Mouse (Mus musculus): ENCODE measurements around the gene Wee2. TPM values are rescaled to one million over a fixed set of nuclear protein-coding genes. Genes with fewer than 3 reads are reported as not detected.
A peak's percentile ranks its signal among the peaks of the same experiment; 100 is the strongest.

Wee2 gene
- polyA plus RNA-seq (2015; fragmentation: Nextera tagmentation; extraction: Ambion mirVana), result 0.20 and 0.21 TPM in 2 replicates

DNA sequence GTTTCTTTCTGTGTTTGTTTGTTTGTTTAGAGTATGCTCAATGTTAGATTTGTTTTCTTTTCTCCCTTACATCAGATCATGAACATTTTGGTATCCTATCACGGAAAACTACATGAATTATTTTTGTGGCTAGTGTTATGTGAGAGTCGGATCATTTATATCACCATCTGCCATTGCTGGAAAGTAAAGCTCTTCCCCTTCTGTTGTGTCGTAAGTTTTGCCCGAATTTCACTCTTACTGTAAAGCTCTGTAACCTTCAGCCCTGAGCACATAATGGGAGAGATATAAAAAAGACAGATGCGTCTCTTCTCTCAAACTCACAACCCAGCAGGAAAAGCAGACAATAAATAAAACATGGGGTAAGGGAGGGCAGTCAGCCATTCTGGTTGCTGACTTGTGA lies at the start of gene Wee2:
Gene Wee2, plus strand, starts transcription at position 153 of the 400 bp plus-strand sequence.
- Histone ChIP-seq H3K27ac (no peak within 1 kb of the TSS), H3K9ac (no peak within 1 kb of the TSS), H3K27me3 (replicated peaks) (no peaks in the 10 kb centered on the region), H3K9me3 (no peaks in the 10 kb centered on the region), H3K4me3 (no peak within 1 kb of the TSS), H3K4me1 (peaks cover 11% of the 10 kb centered on the region), H3K4me2 (peak within 1 kb of the TSS; percentile 22; the same call in 1 of the 2 replicates), H3K36me3 (replicated peaks) (no peaks in the 10 kb centered on the region)
- no peak for ATAC-seq (replicated peaks)
- WGBS, result 73% methylated on average over 5 of the region's 5 CpGs

DNA sequence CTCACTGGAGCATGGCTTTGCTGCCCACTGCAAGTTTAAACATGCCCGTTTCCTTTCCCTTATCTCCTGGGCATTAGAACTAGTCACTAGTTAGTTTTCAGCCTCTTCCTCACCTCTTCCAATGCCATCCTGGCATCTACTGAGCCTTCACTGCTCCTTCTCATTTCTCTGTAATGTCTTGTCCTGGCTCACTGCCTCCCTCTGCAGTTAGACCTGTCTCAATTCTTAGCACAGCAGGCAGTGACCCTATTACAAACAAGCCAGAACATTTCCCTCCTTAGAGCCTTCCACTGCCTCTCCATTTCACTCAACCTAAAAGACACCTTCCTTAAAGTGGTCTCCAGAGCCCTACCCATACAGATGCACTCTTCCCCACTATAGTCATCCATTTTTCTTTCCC lies 47.9 kb upstream of the Wee2 start:
- peaks cover 3% of the 10 kb centered on the region; the same call in 1 of the 2 replicates for H3K4me1 ChIP-seq
- ATAC-seq (replicated peaks), result no peak
- WGBS, result 86% methylated on average over 1 of the region's 1 CpGs

GRCm38 (mm10) chr6:40393213-40393612 lies 45.7 kb upstream of the Wee2 start:
- 0% methylated on average over 3 of the region's 3 CpGs for WGBS
- peak overlapping the region; percentile 36; the same call in 1 of the 2 replicates for H3K27ac ChIP-seq
- no peak overlapping the region for H3K9ac ChIP-seq
- no peaks in the 10 kb centered on the region for H3K9me3 ChIP-seq
- peak; percentile 98 for ATAC-seq (replicated peaks)
- H3K36me3 ChIP-seq (replicated peaks), result 0 out of 2 replicates have a peak, but pooled peaks cover 7% of the 10 kb centered on the region
- no peak overlapping the region for H3K4me2 ChIP-seq
- peaks cover 3% of the 10 kb centered on the region; the same call in 1 of the 2 replicates for H3K4me1 ChIP-seq
- H3K27me3 ChIP-seq (replicated peaks), result no peaks in the 10 kb centered on the region
- no peak overlapping the region for H3K4me3 ChIP-seq

More for the DNA sequence above, 47.9 kb upstream of the Wee2 start:
- no peak overlapping the region for H3K4me2 ChIP-seq
- no peak overlapping the region for H3K9ac ChIP-seq
- no peak overlapping the region for H3K27ac ChIP-seq
- 0 out of 2 replicates have a peak, but pooled peaks cover 3% of the 10 kb centered on the region for H3K36me3 ChIP-seq (replicated peaks)
- no peaks in the 10 kb centered on the region for H3K9me3 ChIP-seq
- H3K4me3 ChIP-seq, result no peak overlapping the region
- H3K27me3 ChIP-seq (replicated peaks), result no peaks in the 10 kb centered on the region

DNA sequence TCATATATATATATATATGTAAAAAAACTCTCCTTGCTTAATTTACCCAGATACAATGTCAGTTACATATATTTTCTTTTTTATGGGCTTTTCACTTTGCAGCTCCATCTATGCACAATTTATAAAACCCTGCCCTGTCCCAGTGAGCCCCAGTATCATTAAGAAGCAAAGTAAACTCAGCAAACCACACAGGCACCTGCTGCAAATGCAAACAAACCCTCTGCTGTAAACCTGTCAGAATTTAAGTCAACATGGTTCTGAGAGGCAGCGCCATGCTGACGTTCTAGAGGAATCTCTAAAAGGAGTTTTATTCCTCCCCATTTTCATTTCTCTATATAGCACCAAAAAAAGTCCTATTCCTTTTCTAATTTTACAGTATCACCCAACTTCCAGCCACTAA lies 36.9 kb upstream of the Wee2 start:
- H3K4me2 ChIP-seq, result no peak overlapping the region
- 89% methylated on average over 2 of the region's 2 CpGs for WGBS
- no peaks in the 10 kb centered on the region for H3K4me1 ChIP-seq
- H3K4me3 ChIP-seq, result no peak overlapping the region
- H3K9ac ChIP-seq, result no peak overlapping the region
- peaks cover 28% of the 10 kb centered on the region for H3K36me3 ChIP-seq (replicated peaks)
- ATAC-seq (replicated peaks), result no peak
- no peaks in the 10 kb centered on the region for H3K9me3 ChIP-seq
- H3K27ac ChIP-seq, result no peak overlapping the region
- H3K27me3 ChIP-seq (replicated peaks), result no peaks in the 10 kb centered on the region

GRCm38 (mm10) chr6:40403640-40404285 lies 35.1 kb upstream of the Wee2 start:
- Histone ChIP-seq H3K27me3 (replicated peaks) (no peaks in the 10 kb centered on the region), H3K27ac (no peak overlapping the region), H3K36me3 (replicated peaks) (peaks cover 30% of the 10 kb centered on the region), H3K9ac (no peak overlapping the region), H3K4me1 (no peaks in the 10 kb centered on the region), H3K4me2 (no peak overlapping the region), H3K9me3 (no peaks in the 10 kb centered on the region), H3K4me3 (no peak overlapping the region)
- no peak for ATAC-seq (replicated peaks)
- 91% methylated on average over 4 of the region's 4 CpGs for WGBS

DNA sequence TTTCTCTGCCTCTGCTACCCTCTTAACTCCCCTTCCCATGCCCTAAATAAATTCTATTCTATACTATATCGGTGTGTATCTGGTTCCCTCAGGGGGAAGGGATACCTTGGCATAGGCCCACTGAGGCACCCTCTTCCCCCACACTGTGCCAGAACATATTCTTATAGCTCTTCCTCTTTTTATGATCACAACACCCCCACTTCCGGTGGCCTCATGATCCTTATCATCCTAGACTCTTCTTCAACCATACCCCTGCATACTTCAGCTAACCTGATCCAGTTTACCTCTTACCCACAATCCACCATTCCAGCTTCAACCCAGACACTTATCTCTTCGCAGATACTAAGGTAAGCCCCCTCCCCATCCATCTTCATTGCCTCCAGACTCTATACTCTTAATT lies 27.8 kb upstream of the Wee2 start:
- Histone ChIP-seq H3K36me3 (replicated peaks) (peaks cover 19% of the 10 kb centered on the region; the same call in 1 of the 2 replicates), H3K27me3 (replicated peaks) (no peaks in the 10 kb centered on the region), H3K4me1 (no peaks in the 10 kb centered on the region), H3K4me2 (no peak overlapping the region), H3K9ac (no peak overlapping the region), H3K27ac (no peak overlapping the region), H3K4me3 (no peak overlapping the region), H3K9me3 (no peaks in the 10 kb centered on the region)
- ATAC-seq (replicated peaks), result no peak
- 96% methylated on average over 3 of the region's 3 CpGs for WGBS

DNA sequence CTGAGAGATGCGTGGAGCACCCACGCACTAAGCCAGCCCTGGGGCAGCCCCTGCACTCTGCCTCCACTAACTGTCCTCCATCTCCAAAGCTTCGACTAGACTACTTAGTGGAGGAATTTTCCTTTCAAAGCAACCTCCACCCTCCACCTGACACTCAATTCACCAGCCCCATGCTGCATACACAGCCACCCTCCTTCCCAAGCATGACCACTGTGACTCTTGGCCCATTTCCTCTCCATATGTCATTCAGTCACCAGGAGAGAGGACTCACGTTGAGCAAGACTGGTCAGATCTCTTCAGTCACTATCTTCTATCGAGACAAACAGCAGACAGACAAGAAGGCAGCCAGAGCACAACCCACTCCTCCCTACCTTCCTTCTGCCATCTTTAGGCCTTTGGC lies 25.8 kb upstream of the Wee2 start:
- no peak for ATAC-seq (replicated peaks)
- H3K27ac ChIP-seq, result no peak overlapping the region
- H3K9ac ChIP-seq, result no peak overlapping the region
- no peaks in the 10 kb centered on the region for H3K4me1 ChIP-seq
- H3K9me3 ChIP-seq, result no peaks in the 10 kb centered on the region
- no peak overlapping the region for H3K4me2 ChIP-seq
- 0 out of 2 replicates have a peak, but pooled peaks cover 8% of the 10 kb centered on the region for H3K36me3 ChIP-seq (replicated peaks)
- no peak overlapping the region for H3K4me3 ChIP-seq
- no peaks in the 10 kb centered on the region for H3K27me3 ChIP-seq (replicated peaks)
- 92% methylated on average over 5 of the region's 5 CpGs for WGBS

- ATAC-seq (replicated peaks), result no peak
- Histone ChIP-seq H3K9me3 (no peaks in the 10 kb centered on the region), H3K27me3 (replicated peaks) (no peaks in the 10 kb centered on the region), H3K9ac (no peak overlapping the region), H3K4me3 (no peak overlapping the region), H3K36me3 (replicated peaks) (0 out of 2 replicates have a peak, but pooled peaks cover 6% of the 10 kb centered on the region), H3K27ac (no peak overlapping the region), H3K4me2 (no peak overlapping the region), H3K4me1 (no peaks in the 10 kb centered on the region)
- 94% methylated on average over 3 of the region's 3 CpGs for WGBS
These were observed 25.3 kb upstream of the Wee2 start for GRCm38 (mm10) chr6:40413565-40413964.

DNA sequence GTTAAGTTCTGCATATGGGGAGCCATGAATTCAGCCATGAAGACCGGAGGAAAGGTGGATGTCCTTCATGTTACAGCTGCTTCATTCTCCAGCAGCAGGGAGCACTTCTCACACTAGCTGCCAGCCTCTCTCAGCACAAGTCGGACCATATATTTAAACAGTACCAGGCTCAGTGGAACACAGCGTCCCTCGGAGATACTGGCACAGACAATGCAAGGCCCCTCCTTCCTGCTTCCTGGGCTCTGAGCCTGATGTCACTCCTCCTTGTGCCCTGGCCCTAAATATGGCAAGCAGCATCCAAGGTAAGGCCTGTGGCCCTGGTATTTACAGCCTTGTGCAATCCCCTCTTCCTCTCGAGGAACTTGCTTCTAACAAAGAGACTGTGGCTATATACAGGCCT lies 23.1 kb upstream of the Wee2 start:
- H3K9ac ChIP-seq, result no peak overlapping the region
- no peak overlapping the region for H3K4me3 ChIP-seq
- H3K4me1 ChIP-seq, result no peaks in the 10 kb centered on the region
- H3K9me3 ChIP-seq, result no peaks in the 10 kb centered on the region
- no peak overlapping the region for H3K4me2 ChIP-seq
- 81% methylated on average over 5 of the region's 5 CpGs for WGBS
- H3K27ac ChIP-seq, result no peak overlapping the region
- H3K36me3 ChIP-seq (replicated peaks), result no peaks in the 10 kb centered on the region
- no peaks in the 10 kb centered on the region for H3K27me3 ChIP-seq (replicated peaks)
- ATAC-seq (replicated peaks), result no peak

GRCm38 (mm10) chr6:40418386-40418785 lies 20.5 kb upstream of the Wee2 start:
- no peaks in the 10 kb centered on the region for H3K4me1 ChIP-seq
- no peak overlapping the region for H3K4me3 ChIP-seq
- no peak overlapping the region for H3K27ac ChIP-seq
- no peaks in the 10 kb centered on the region for H3K27me3 ChIP-seq (replicated peaks)
- H3K4me2 ChIP-seq, result no peak overlapping the region
- 88% methylated on average over 4 of the region's 4 CpGs for WGBS
- H3K9me3 ChIP-seq, result no peaks in the 10 kb centered on the region
- H3K9ac ChIP-seq, result no peak overlapping the region
- no peaks in the 10 kb centered on the region for H3K36me3 ChIP-seq (replicated peaks)
- ATAC-seq (replicated peaks), result no peak

DNA sequence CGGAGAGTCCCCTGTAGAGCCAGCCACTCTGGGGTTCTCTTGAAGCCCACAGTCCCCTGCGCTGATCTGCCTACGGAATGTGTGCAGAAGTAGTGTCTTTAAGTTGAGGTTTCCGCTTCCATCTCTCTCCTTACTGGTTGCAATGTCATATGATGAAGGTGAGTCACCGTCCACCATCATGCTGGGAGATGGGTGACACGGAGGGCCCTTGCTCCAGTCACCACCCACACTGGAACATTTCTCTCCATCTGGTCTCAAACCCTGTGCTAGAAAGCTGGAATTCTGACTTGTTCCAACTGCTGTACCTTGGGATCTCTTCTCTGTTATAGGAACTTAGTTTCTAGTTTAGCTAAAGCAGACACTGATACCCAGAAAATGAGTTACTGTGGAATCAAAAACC lies 17.8 kb upstream of the Wee2 start:
- H3K4me2 ChIP-seq, result no peak overlapping the region
- ATAC-seq (replicated peaks), result no peak
- H3K27ac ChIP-seq, result no peak overlapping the region
- H3K9me3 ChIP-seq, result no peaks in the 10 kb centered on the region
- no peak overlapping the region for H3K9ac ChIP-seq
- H3K4me3 ChIP-seq, result no peak overlapping the region
- no peaks in the 10 kb centered on the region for H3K27me3 ChIP-seq (replicated peaks)
- WGBS, result 97% methylated on average over 6 of the region's 6 CpGs
- no peaks in the 10 kb centered on the region for H3K4me1 ChIP-seq
- H3K36me3 ChIP-seq (replicated peaks), result no peaks in the 10 kb centered on the region

GRCm38 (mm10) chr6:40423013-40423412 lies 15.9 kb upstream of the Wee2 start:
- Histone ChIP-seq H3K4me3 (no peak overlapping the region), H3K27me3 (replicated peaks) (no peaks in the 10 kb centered on the region), H3K36me3 (replicated peaks) (no peaks in the 10 kb centered on the region), H3K27ac (no peak overlapping the region), H3K4me2 (no peak overlapping the region), H3K9ac (no peak overlapping the region), H3K9me3 (no peaks in the 10 kb centered on the region), H3K4me1 (no peaks in the 10 kb centered on the region)
- ATAC-seq (replicated peaks), result no peak
- 87% methylated on average over 1 of the region's 1 CpGs for WGBS

GRCm38 (mm10) chr6:40423774-40424173 lies 15.1 kb upstream of the Wee2 start:
- no peaks in the 10 kb centered on the region for H3K9me3 ChIP-seq
- no peaks in the 10 kb centered on the region for H3K4me1 ChIP-seq
- no peak overlapping the region for H3K27ac ChIP-seq
- no peak overlapping the region for H3K4me3 ChIP-seq
- no peaks in the 10 kb centered on the region for H3K27me3 ChIP-seq (replicated peaks)
- H3K36me3 ChIP-seq (replicated peaks), result no peaks in the 10 kb centered on the region
- ATAC-seq (replicated peaks), result no peak
- no peak overlapping the region for H3K9ac ChIP-seq
- no peak overlapping the region for H3K4me2 ChIP-seq
- 68% methylated on average over 1 of the region's 1 CpGs for WGBS

Data from midbrain, embryonic 15.5 days (tissue).